Comparison of ENCODE assay signal across 5 mouse cellular contexts in genomic region chr13:69565401-69565800, GRCm38 (mm10). TPM values are rescaled to one million over a fixed set of nuclear protein-coding genes. Genes with fewer than 3 reads are reported as not detected.
DNase-seq lines count a peak whose midpoint lies in the region; TF ChIP-seq lines count a peak whose summit lies in the region.
"Not testable (repeated sequence)": the region's sequence is repeated elsewhere in the genome, so short reads cannot be mapped to it uniquely, and the experiment has no call there.

No protein-coding gene starts in this region.

- H3K27ac ChIP-seq in heart, embryonic 10.5 days; kidney, adult 2 months (ENCODE audit: insufficient read depth, low read depth, low read length); liver, adult 2 months (replicated peaks; ENCODE audit: insufficient read depth, low read depth, low read length): not testable (repeated sequence)

- not testable (repeated sequence) for H3K9me3 ChIP-seq in heart, embryonic 10.5 days

- H3K36me3 ChIP-seq in heart, embryonic 10.5 days; kidney, adult 2 months (ENCODE audit: control insufficient read depth, insufficient read depth, low read length); liver, adult 2 months (ENCODE audit: control insufficient read depth, insufficient read depth, low read length): not testable (repeated sequence)

- H3K4me3 ChIP-seq in heart, embryonic 10.5 days; kidney, adult 2 months (ENCODE audit: insufficient read depth, low read depth, low read length); liver, adult 2 months (ENCODE audit: insufficient read depth, low read depth, low read length): not testable (repeated sequence)

- H3K79me2 ChIP-seq in liver, adult 2 months (ENCODE audit: control insufficient read depth, insufficient read depth, low read length), result not testable (repeated sequence)

- not testable (repeated sequence) for TF ChIP-seq POLR2A in kidney, adult 2 months (IDR thresholded peaks at IDR 0.05; ENCODE audit: low read depth, low read length); liver, adult 2 months (IDR thresholded peaks at IDR 0.05; ENCODE audit: extremely low read depth, insufficient read depth, low read length)

- WGBS in heart, embryonic 10.5 days, result 89% methylated on average over 4 of the region's 4 CpGs
- 89% methylated on average over 4 of the region's 4 CpGs for WGBS in kidney, adult 2 months
- WGBS in liver, adult 2 months, result 83% methylated on average over 4 of the region's 4 CpGs

- H3K9ac ChIP-seq in liver, adult 2 months (ENCODE audit: low read depth, low read length), result not testable (repeated sequence)

- peak; percentile 61 for DNase-seq in heart, embryonic 10.5 days (ENCODE audit: low spot score)
- DNase-seq in kidney, adult 2 months, result peak; percentile 51
- peak; percentile 32 to 52 for DNase-seq in kidney, postnatal 25 days
- DNase-seq in kidney, postnatal 36 days, result peak; percentile 49 to 64
- peak; percentile 59 for DNase-seq in liver, adult 2 months (ENCODE audit: extremely low read depth, low read depth, low spot score)

- TF ChIP-seq CTCF in kidney, adult 2 months (conservative IDR thresholded peaks at IDR 0.05; ENCODE audit: insufficient read depth, insufficient read length, low read depth, low read length); liver, adult 2 months (IDR thresholded peaks at IDR 0.05; ENCODE audit: low read depth, low read length): not testable (repeated sequence)

- peaks cover 19% of the 10 kb centered on the region for H3K4me1 ChIP-seq in heart, embryonic 10.5 days
- H3K4me1 ChIP-seq in kidney, adult 2 months (ENCODE audit: control insufficient read depth, insufficient read depth, low read length), result peaks cover 11% of the 10 kb centered on the region; the same call in 1 of the 2 replicates
- H3K4me1 ChIP-seq in liver, adult 2 months (ENCODE audit: control insufficient read depth, insufficient read depth, low read length), result peaks cover 16% of the 10 kb centered on the region

- not testable (repeated sequence) for H3K27me3 ChIP-seq in heart, embryonic 10.5 days (ENCODE audit: insufficient read depth, poor library complexity, severe bottlenecking); kidney, adult 2 months (replicated peaks; ENCODE audit: control insufficient read depth, insufficient read depth, low read length); liver, adult 2 months (ENCODE audit: control insufficient read depth, insufficient read depth, low read length)

RNA-seq across cellular contexts. Expression of gene Tent4a, which starts 31.0 kb away (rescaled TPM):
- polyA plus RNA-seq in heart, embryonic 10.5 days (2016; fragmentation: Nextera tagmentation; extraction: Ambion mirVana), result 3.2 and 4.6 TPM in 2 replicates
- 15.8 and 16.7 TPM in 2 replicates for polyA plus RNA-seq in kidney, adult 2 months (2012; rRNA removed)
- total RNA-seq in liver, adult 2 months (2014; rRNA removed), result 8.7 and 8.9 TPM in 2 replicates
- polyA plus RNA-seq in liver, adult 2 months (2012; rRNA removed), result 9.9 and 11.0 TPM in 2 replicates

RNA-seq across cellular contexts. Expression of gene Nsun2, which starts 31.9 kb away (rescaled TPM):
- 106 and 140 TPM in 2 replicates for polyA plus RNA-seq in heart, embryonic 10.5 days (2016; fragmentation: Nextera tagmentation; extraction: Ambion mirVana)
- polyA plus RNA-seq in kidney, adult 2 months (2012; rRNA removed), result 47.9 and 51.6 TPM in 2 replicates
- 74.1 and 81.0 TPM in 2 replicates for total RNA-seq in liver, adult 2 months (2014; rRNA removed)
- 40.5 and 48.3 TPM in 2 replicates for polyA plus RNA-seq in liver, adult 2 months (2012; rRNA removed)

RNA-seq across cellular contexts. Expression of gene Srd5a1, which starts 45.8 kb away (rescaled TPM):
- polyA plus RNA-seq in heart, embryonic 10.5 days (2016; fragmentation: Nextera tagmentation; extraction: Ambion mirVana), result 8.5 and 12.0 TPM in 2 replicates
- polyA plus RNA-seq in kidney, adult 2 months (2012; rRNA removed), result 13.9 and 15.7 TPM in 2 replicates
- 83.6 and 86.4 TPM in 2 replicates for total RNA-seq in liver, adult 2 months (2014; rRNA removed)
- polyA plus RNA-seq in liver, adult 2 months (2012; rRNA removed), result 41.9 and 54.7 TPM in 2 replicates
